Mouse (Mus musculus) cerebellum, adult 2 months (tissue): ENCODE data around the gene Adat1.

Experiments
- CTCF ChIP-seq: fragments of 200-500 bp; IDR thresholded peaks from 2 replicates; pipeline ENCODE4 v1.5.1; 2011; ENCODE audit warnings: low read depth, mild to moderate bottlenecking, control low read depth, low read length, moderate library complexity, borderline replicate concordance; ENCODE audit not compliant: insufficient read depth
- POLR2A ChIP-seq: fragments of 200-500 bp; IDR thresholded peaks from 2 replicates; pipeline ENCODE4 v1.6.1; 2011; ENCODE audit warnings: low read length, control low read depth, borderline replicate concordance; ENCODE audit not compliant: insufficient read depth

- TF ChIP-seq POLR2A (no peak), CTCF (no peak)
Measured at GRCm38 (mm10) chr8:111957231-111957630, 34.9 kb downstream of the Adat1 start.
